Mouse (Mus musculus): ENCODE data around the gene Psmc5. TPM values are rescaled to one million over a fixed set of nuclear protein-coding genes. Genes with fewer than 3 reads are reported as not detected.

Gene Psmc5
- 471 and 488 TPM in 2 replicates for polyA plus RNA-seq (2021; fragmentation: Nextera tagmentation)
- long read RNA-seq, experiment 1, transcript Psmc5-201 (11 exons, 1,316 nt): major isoform, 554 of 633 reads
- long read RNA-seq, experiment 1, partial matches to known transcripts: 57 of 633 reads
- long read RNA-seq, experiment 1, other reads (novel, unspliced or antisense): 21 of 633 reads
- long read RNA-seq, experiment 2, transcript Psmc5-201 (11 exons, 1,316 nt): major isoform, 1,431 of 1,491 reads
- long read RNA-seq, experiment 2, partial matches to known transcripts: 16 of 1,491 reads
- long read RNA-seq, experiment 2, other reads (novel, unspliced or antisense): 40 of 1,491 reads

DNA sequence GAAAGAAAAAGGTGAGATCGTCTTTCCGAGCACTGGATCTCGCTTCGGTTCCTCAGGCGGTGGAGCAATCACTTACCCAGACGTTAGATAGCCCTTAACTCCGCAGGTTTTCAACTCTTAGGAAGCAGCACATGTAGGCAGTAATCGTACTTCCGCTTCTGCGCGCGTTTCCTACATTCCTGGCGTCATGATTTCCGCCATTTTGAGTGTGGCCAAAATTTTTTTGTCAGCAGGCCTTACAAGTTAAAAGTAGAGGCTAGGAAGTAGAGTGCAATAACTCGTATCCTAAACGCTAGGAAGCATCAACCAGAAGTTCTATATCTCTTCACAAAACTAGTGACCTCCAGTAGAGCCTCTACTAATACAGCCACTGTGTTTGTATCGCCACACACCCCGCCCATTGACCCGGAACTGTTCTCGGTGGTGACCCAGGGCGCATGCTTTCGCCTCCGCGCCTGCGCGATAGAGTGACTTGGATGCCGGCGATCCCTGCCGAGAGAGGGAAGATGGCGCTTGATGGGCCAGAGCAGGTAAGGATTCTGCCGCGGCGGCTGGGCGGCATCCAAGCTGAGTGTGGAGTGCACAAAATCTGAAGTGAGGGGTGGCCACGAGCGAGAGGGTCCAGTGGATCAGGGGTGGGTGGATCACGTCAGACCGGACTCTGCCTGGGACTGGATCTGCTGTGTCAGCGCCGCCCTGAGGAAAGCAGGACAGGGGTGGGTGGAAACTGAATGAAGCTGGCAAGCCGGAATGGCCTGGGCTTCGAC lies at the start of gene Psmc5, which contains the start of gene Ftsj3:
Gene Psmc5, plus strand, starts transcription at position 470 of the 767 bp plus-strand sequence.
Gene Ftsj3, minus strand, starts transcription at position 395 of the 767 bp plus-strand sequence.

DNA sequence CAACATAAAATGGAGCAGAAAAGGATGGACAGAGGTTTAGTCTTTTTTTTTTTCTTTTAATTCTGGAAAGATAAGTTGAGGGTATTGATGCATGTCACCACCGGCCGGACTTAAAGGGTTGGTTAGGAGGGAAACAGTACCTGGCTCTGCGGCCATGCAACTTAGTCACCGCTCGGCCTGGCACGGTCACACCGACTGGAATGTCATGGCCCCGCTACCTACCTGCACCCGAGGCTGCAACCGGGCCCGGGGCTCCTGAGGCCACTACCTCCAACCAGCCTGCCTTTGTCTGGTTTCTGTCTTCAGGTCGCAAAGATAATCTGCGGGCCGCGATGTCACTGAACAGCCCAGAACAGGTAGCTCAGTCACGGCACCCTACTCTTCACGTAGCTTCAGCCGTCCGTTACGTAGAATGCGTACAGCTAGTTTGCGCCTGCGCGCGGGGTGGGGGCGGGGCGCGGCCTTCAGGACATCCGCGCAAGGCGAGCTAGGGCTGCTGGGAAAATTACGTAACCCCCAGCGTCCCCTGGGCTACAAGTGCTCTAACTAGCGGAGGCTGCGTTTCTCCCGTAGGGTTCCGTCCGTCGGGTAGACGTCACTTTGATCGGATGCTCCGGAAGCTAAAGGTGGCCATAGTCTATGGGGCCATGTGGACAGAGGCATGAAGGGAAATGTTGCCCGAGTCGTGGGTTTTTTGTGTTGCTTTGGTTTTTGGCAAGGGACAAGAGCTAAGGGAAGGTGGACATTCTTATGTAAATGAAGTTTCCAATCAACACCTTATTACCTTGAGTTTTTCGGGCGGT lies 39.8 kb upstream of the Psmc5 start, which contains the start of gene Ccdc47:
Gene Ccdc47, minus strand, starts transcription at position 418 of the 803 bp plus-strand sequence.

DNA sequence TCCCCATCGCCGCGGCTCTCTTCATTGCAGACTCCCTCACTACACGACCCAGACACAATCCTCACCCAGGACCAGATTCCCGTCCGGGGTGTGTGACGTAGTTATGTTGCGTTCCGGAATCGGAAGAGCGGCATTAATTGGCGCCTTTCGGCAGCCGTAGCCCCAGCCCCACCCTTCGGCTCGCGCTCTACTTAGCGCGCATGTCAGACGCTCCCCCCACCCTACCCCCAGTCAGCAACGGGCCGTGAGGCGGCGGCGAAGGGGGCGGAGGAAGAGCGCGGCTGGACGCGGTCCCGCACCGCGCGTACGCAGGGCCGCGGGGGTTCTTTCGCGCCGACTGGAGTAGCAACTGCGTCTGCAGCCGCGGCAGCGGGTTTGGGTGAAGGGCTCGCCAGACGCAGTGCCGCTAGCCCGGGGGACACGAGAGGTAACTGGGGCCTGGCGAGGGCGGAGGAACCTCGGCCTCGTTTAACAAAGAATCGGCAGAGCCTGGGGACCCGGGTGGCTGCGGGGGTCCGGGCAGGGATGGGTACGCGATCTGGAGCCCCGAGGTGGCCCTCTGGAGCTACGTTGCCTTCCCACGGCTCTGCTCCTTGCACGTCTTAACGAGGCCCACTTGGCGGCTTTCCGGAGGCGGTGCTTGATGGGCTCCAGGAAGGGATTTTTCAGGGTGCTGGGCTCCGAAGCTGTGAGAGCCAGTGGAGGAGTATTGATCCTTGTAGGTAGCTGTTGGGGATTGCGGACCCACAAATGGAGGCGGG lies 39.0 kb upstream of the Psmc5 start, which contains the start of gene Ddx42:
Gene Ddx42, plus strand, starts transcription at position 197 of the 761 bp plus-strand sequence.

GRCm38 (mm10) chr11:106272644-106273310 lies 16.8 kb downstream of the Psmc5 start, which contains the start of gene Smarcd2:
TSS of gene Smarcd2 (minus strand) at chr11:106272972.

GRCm38 (mm10) chr11:106276454-106276853 lies 20.5 kb downstream of the Psmc5 start, which contains the start of gene Tcam1:
TSS of gene Tcam1 (plus strand) at chr11:106276672.

DNA sequence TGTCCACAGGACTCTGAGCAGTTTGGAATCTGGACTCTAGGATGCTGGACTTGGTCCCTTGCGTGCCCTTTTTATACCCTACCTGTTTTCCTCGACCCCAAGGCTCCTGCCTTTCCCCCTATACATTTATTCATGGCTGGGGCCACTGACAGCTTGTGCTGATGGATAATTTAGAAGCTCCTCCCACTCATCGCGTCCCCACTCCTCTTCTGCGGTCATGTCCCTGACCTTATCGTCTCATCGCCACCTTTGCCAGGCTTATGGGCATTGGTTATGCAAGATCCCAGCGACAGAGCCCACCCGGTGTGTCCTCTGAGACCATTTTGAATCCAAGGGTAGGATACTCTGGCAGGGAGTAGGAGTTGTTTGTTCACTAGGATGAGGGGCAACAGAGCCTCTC lies 45.8 kb downstream of the Psmc5 start, which contains the start of gene Gh:
Gene Gh, minus strand, starts transcription at position 101 of the 400 bp plus-strand sequence.

Other genes with a start within 250 kb of the Psmc5 start
- 0.63 and 0.65 TPM in 2 replicates for gene Kcnh6, start 248.0 kb upstream of the Psmc5 start, polyA plus RNA-seq (2021; fragmentation: Nextera tagmentation)
- gene Dcaf7, start 219.3 kb upstream of the Psmc5 start, polyA plus RNA-seq (2021; fragmentation: Nextera tagmentation): 75.4 and 94.8 TPM in 2 replicates
- gene Taco1, start 190.1 kb upstream of the Psmc5 start, polyA plus RNA-seq (2021; fragmentation: Nextera tagmentation): 4.8 TPM in 2 replicates
- 1.2 and 1.4 TPM in 2 replicates for gene Map3k3, start 171.5 kb upstream of the Psmc5 start, polyA plus RNA-seq (2021; fragmentation: Nextera tagmentation)
- 0.95 and 1.5 TPM in 2 replicates for gene Gm10840, start 95.3 kb upstream of the Psmc5 start, polyA plus RNA-seq (2021; fragmentation: Nextera tagmentation)
- 184 and 226 TPM in 2 replicates for gene Limd2, start 95.3 kb upstream of the Psmc5 start, polyA plus RNA-seq (2021; fragmentation: Nextera tagmentation)
- 10.6 and 12.9 TPM in 2 replicates for gene Strada, start 54.0 kb upstream of the Psmc5 start, polyA plus RNA-seq (2021; fragmentation: Nextera tagmentation)
- 50.5 and 54.2 TPM in 2 replicates for gene Ccdc47, start 39.8 kb upstream of the Psmc5 start, polyA plus RNA-seq (2021; fragmentation: Nextera tagmentation)
- gene Ddx42, start 39.2 kb upstream of the Psmc5 start, polyA plus RNA-seq (2021; fragmentation: Nextera tagmentation): 20.1 TPM in 2 replicates
- gene Ftsj3, start 75 bp upstream of the Psmc5 start, polyA plus RNA-seq (2021; fragmentation: Nextera tagmentation): 8.2 and 9.8 TPM in 2 replicates
- 2.2 and 2.6 TPM in 2 replicates for gene Smarcd2, start 16.8 kb downstream of the Psmc5 start, polyA plus RNA-seq (2021; fragmentation: Nextera tagmentation)
- gene Tcam1, start 20.5 kb downstream of the Psmc5 start, polyA plus RNA-seq (2021; fragmentation: Nextera tagmentation): 0.05 and 0.06 TPM in 2 replicates
- not detected in 2 replicates for gene Gh, start 45.7 kb downstream of the Psmc5 start, polyA plus RNA-seq (2021; fragmentation: Nextera tagmentation)
- 0.80 and 1.1 TPM in 2 replicates for gene Cd79b, start 58.6 kb downstream of the Psmc5 start, polyA plus RNA-seq (2021; fragmentation: Nextera tagmentation)
- 0.01 TPM in 1 of 2 replicates, not detected in the other for gene Scn4a, start 97.1 kb downstream of the Psmc5 start, polyA plus RNA-seq (2021; fragmentation: Nextera tagmentation)
- 0.38 and 0.44 TPM in 2 replicates for gene Prr29, start 109.3 kb downstream of the Psmc5 start, polyA plus RNA-seq (2021; fragmentation: Nextera tagmentation)
- gene Icam2, start 131.9 kb downstream of the Psmc5 start, polyA plus RNA-seq (2021; fragmentation: Nextera tagmentation): 3.8 and 5.8 TPM in 2 replicates
- gene Ern1, start 231.7 kb downstream of the Psmc5 start, polyA plus RNA-seq (2021; fragmentation: Nextera tagmentation): 0.79 and 1.3 TPM in 2 replicates